Mouse (Mus musculus): ENCODE measurements around the gene Clcn2.

Clcn2 gene

GRCm38 (mm10) chr16:20657661-20658060 is 59.9 kb downstream of the Clcn2 start:
- DNase-seq (ENCODE audit: low spot score), result no peak

- DNase-seq (ENCODE audit: low spot score), result no peak
Measured at GRCm38 (mm10) chr16:20653315-20653714, 64.2 kb downstream of the Clcn2 start.
